In genomic region chr2:159307001-159307400, GRCm38 (mm10) we compare ENCODE assay signal across 21 mouse cellular contexts.
DNase-seq lines count a peak whose midpoint lies in the region; ATAC-seq and TF ChIP-seq lines count a peak whose summit lies in the region.
"Had no signal": no experiment of that assay in that cellular context is flagged by ENCODE, and none has a peak within 500 bp of the region (broad histone marks: within the 10 kb centered on the region; RNA-seq: fewer than 3 reads in every experiment).

No protein-coding gene starts in this region.

- 46% methylated on average over 7 of the region's 7 CpGs for WGBS in hindbrain, postnatal 0 days
- 49% methylated on average over 7 of the region's 7 CpGs for WGBS in hindbrain, embryonic 13.5 days
- WGBS in midbrain, postnatal 0 days, result 48% methylated on average over 7 of the region's 7 CpGs
- WGBS in midbrain, embryonic 15.5 days, result 50% methylated on average over 7 of the region's 7 CpGs

- no peak overlapping the region for H3K9ac ChIP-seq in hindbrain, postnatal 0 days (replicated peaks; ENCODE audit: low read length)
- no peak overlapping the region for H3K9ac ChIP-seq in hindbrain, embryonic 13.5 days
- no peak overlapping the region for H3K9ac ChIP-seq in midbrain, postnatal 0 days (replicated peaks; ENCODE audit: low read length, poor library complexity, severe bottlenecking)
- no peak overlapping the region for H3K9ac ChIP-seq in midbrain, embryonic 15.5 days
- H3K9ac ChIP-seq: embryonic facial prominence, embryonic 15.5 days; heart, embryonic 12.5 days; hindbrain, embryonic 12.5 days had no signal

- H3K4me1 ChIP-seq in hindbrain, postnatal 0 days (ENCODE audit: insufficient read depth, low read length), result no peaks in the 10 kb centered on the region
- no peaks in the 10 kb centered on the region for H3K4me1 ChIP-seq in hindbrain, embryonic 13.5 days (replicated peaks)
- H3K4me1 ChIP-seq in midbrain, postnatal 0 days (ENCODE audit: insufficient read depth, low read length), result no peaks in the 10 kb centered on the region
- no peaks in the 10 kb centered on the region for H3K4me1 ChIP-seq in midbrain, embryonic 15.5 days
- H3K4me1 ChIP-seq: forebrain, embryonic 10.5 days; heart, embryonic 12.5 days; hindbrain, embryonic 12.5 days had no signal

- no peaks in the 10 kb centered on the region for H3K9me3 ChIP-seq in hindbrain, postnatal 0 days (ENCODE audit: low read length)
- H3K9me3 ChIP-seq in hindbrain, embryonic 13.5 days, result no peaks in the 10 kb centered on the region
- no peaks in the 10 kb centered on the region for H3K9me3 ChIP-seq in midbrain, postnatal 0 days (ENCODE audit: low read length)
- no peaks in the 10 kb centered on the region for H3K9me3 ChIP-seq in midbrain, embryonic 15.5 days
- H3K9me3 ChIP-seq: embryonic facial prominence, embryonic 15.5 days; forebrain, embryonic 10.5 days; heart, embryonic 12.5 days; hindbrain, embryonic 12.5 days had no signal

- peak; percentile 10 for DNase-seq in embryo, embryonic 10 days (ENCODE audit: low spot score)
- DNase-seq in embryo, embryonic 9.5 days (ENCODE audit: extremely low spot score), result no peak
- peak; percentile 68 for DNase-seq in hindbrain, postnatal 0 days (ENCODE audit: low spot score)
- peak; percentile 58 for DNase-seq in midbrain, postnatal 0 days (ENCODE audit: low spot score)
- no peak for DNase-seq in layer of hippocampus, adult 9-11 months
- DNase-seq: adrenal gland, adult 2 months; adrenal gland, postnatal 25 days; cerebellum, adult 11-12 months; cerebellum, adult 9-10 months; gastrocnemius, adult 2 months; gastrocnemius, postnatal 25 days had no signal

- no peak overlapping the region for H3K4me3 ChIP-seq in hindbrain, postnatal 0 days (ENCODE audit: low read length)
- no peak overlapping the region for H3K4me3 ChIP-seq in hindbrain, embryonic 13.5 days
- no peak overlapping the region for H3K4me3 ChIP-seq in midbrain, postnatal 0 days (ENCODE audit: low read depth, low read length)
- no peak overlapping the region for H3K4me3 ChIP-seq in midbrain, embryonic 15.5 days
- H3K4me3 ChIP-seq: embryonic facial prominence, embryonic 15.5 days; erythroblast, embryonic 14.5 days; forebrain, embryonic 10.5 days; gastrocnemius, adult 2 months; heart, embryonic 12.5 days; hindbrain, embryonic 12.5 days had no signal

- no peak overlapping the region for H3K4me2 ChIP-seq in hindbrain, postnatal 0 days (ENCODE audit: low read depth, low read length)
- no peak overlapping the region for H3K4me2 ChIP-seq in hindbrain, embryonic 13.5 days
- no peak overlapping the region for H3K4me2 ChIP-seq in midbrain, postnatal 0 days (ENCODE audit: low read depth, low read length, poor library complexity, severe bottlenecking)
- no peak overlapping the region for H3K4me2 ChIP-seq in midbrain, embryonic 15.5 days
- H3K4me2 ChIP-seq: embryonic facial prominence, embryonic 15.5 days; heart, embryonic 12.5 days; hindbrain, embryonic 12.5 days had no signal

- H3K27ac ChIP-seq in hindbrain, postnatal 0 days, result no peak overlapping the region
- H3K27ac ChIP-seq in hindbrain, embryonic 13.5 days, result no peak overlapping the region
- H3K27ac ChIP-seq in midbrain, postnatal 0 days (ENCODE audit: low read depth, low read length), result no peak overlapping the region
- H3K27ac ChIP-seq in midbrain, embryonic 15.5 days, result no peak overlapping the region
- H3K27ac ChIP-seq: embryonic facial prominence, embryonic 15.5 days; forebrain, embryonic 10.5 days; gastrocnemius, adult 2 months; hindbrain, embryonic 12.5 days had no signal

- no peak for TF ChIP-seq CTCF in hindbrain, postnatal 0 days (IDR thresholded peaks at IDR 0.05; ENCODE audit: low read depth)
- no peak for TF ChIP-seq CTCF in midbrain, postnatal 0 days (IDR thresholded peaks at IDR 0.05)

- no peak for ATAC-seq in hindbrain, postnatal 0 days
- no peak for ATAC-seq in hindbrain, embryonic 13.5 days (ENCODE audit: low FRiP score)
- no peak for ATAC-seq in midbrain, postnatal 0 days (ENCODE audit: low FRiP score)
- no peak for ATAC-seq in midbrain, embryonic 15.5 days (replicated peaks)
- ATAC-seq: forebrain, embryonic 14.5 days; inflammation-experienced regulatory T-cells, adult 6 months; intestine, postnatal 0 days had no signal

- H3K36me3 ChIP-seq in hindbrain, postnatal 0 days (ENCODE audit: insufficient read depth, low read length), result no peaks in the 10 kb centered on the region
- no peaks in the 10 kb centered on the region for H3K36me3 ChIP-seq in hindbrain, embryonic 13.5 days
- H3K36me3 ChIP-seq in midbrain, postnatal 0 days (ENCODE audit: insufficient read depth, low read length), result no peaks in the 10 kb centered on the region
- H3K36me3 ChIP-seq in midbrain, embryonic 15.5 days (replicated peaks), result no peaks in the 10 kb centered on the region
- H3K36me3 ChIP-seq: embryonic facial prominence, embryonic 15.5 days; forebrain, embryonic 10.5 days; heart, embryonic 12.5 days; hindbrain, embryonic 12.5 days had no signal

- no peaks in the 10 kb centered on the region for H3K27me3 ChIP-seq in hindbrain, postnatal 0 days (ENCODE audit: insufficient read depth, low read length)
- no peaks in the 10 kb centered on the region for H3K27me3 ChIP-seq in hindbrain, embryonic 13.5 days
- no peaks in the 10 kb centered on the region for H3K27me3 ChIP-seq in midbrain, postnatal 0 days (ENCODE audit: insufficient read depth, low read length)
- no peaks in the 10 kb centered on the region for H3K27me3 ChIP-seq in midbrain, embryonic 15.5 days (replicated peaks)
- H3K27me3 ChIP-seq: embryonic facial prominence, embryonic 15.5 days; heart, embryonic 12.5 days; hindbrain, embryonic 12.5 days had no signal

Comparison
In these comparisons a context has a peak if more than half of its experiments do, and no peak if none do; other contexts are left out.
1. DNase-seq: peak in embryo, embryonic 10 days (single experiment), hindbrain, postnatal 0 days (single experiment) and midbrain, postnatal 0 days (single experiment); none in embryo, embryonic 9.5 days (single experiment) and layer of hippocampus, adult 9-11 months (single experiment).